Mouse (Mus musculus) kidney, postnatal 10 days (tissue): ENCODE data around the gene Pnpla5.
"Not testable (repeated sequence)": the region's sequence is repeated elsewhere in the genome, so short reads cannot be mapped to it uniquely, and the experiment has no call there.

Experiments
- DNase-seq: peaks from one replicate; pipeline ENCODE4 v3.0.0; 2021; ENCODE audit warnings: mixed read lengths

Gene Pnpla5

DNA sequence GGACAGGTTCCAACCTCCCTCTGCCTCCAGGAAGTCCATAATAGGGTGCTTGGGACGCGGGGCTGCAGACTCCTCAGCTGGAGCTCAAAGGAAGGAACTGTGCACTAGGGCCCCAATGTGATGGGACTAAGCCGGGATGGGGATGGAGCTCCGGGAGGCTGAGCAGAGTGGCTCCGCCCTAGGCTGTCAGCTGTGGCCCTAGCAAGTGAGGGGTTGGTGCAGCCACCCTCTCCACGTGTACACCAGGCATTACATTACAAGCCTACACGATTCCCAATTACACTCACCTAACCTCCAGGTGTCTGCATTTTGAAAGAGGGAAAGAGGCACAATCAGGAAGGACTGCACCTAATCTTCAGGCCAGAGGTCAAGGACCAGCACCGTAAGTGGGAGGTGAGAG is at the start of gene Pnpla5:
Gene Pnpla5, minus strand, starts transcription at position 101 of the 400 bp plus-strand sequence.
- no peak for DNase-seq

DNA sequence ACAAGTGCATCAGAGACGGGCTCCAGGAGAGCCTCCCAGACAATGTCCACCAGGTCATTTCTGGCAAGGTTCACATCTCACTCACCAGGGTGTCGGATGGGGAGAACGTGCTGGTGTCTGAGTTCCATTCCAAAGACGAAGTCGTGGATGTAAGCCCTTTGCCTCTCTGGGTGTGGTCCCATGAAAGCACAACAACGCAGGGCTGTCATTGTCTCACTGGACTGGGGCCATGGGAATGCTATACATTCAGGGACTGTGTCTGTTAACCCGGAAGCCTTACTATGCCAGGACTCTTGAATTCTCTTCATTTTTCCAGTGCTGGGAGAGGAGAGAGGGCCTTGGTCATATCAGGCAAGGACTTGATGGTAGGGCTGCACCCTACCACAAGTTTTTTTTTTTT is 48.2 kb upstream of the Pnpla5 start:
- no peak for DNase-seq

DNA sequence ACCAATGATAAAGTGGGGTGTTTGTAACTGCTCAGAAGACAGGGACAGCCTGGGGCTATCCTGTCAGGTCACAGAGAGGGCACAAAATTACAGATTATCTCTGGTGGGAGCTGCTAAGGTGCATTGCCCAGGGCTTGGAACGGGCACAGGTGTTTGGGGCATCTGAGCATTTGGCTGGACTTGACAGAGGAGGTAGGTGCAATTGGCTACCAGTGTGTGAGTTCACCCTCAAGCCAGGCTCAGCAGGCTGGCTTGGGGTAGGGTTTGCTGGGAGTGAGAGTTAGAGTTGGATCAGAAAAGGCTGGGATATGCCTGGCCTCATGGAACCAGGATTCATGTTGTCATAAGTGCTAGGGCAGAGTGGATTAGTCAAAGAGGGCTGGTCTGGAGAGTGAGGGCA is 46.5 kb upstream of the Pnpla5 start:
- no peak for DNase-seq

DNA sequence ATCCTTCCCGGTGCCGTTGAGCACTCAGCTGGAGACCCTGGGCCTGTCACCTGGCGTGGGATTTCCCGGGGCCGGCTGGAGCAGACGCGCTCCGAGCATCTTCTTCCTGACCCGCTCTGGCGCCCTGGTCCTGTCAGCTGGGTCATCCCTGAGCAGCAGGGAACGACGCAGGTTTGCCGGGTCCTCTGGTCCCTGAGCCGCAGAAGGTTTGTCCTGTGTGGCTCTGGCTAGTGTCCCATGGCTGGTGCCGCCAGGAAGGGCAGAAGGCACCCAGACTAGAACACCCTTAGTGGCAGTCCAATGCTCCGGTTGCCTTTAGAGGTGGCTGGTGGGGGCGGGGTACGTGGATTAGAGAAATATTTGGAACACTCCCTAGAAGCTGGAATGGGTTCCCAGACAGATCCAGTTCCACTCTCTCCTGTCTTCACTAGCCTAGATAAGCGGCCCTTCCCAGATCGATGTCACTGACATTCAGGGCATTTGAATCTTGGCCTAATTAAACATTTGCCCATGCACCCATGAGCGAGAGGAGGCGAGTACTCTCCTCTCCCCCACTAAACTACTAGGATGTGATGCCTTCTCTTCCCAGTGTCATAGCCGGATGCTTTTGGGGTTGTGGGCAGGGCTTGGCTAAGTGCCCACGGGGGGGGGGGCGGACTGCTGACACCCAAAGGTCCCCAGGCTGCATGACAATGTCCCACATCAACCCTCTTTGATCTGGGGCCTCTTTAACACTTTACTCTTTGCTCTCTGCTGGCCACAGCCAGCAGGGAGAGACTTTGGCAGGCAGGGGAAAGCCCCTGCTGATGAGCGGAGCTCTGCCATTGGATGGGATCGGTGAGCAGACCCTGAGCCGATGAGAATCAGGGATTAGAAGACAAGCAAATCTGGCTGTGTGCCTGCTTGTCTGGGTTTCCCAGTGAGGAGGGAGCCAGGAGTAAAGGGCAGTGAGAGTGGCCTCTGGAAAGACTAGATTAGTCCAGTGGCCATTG is 45.5 kb upstream of the Pnpla5 start:
- DNase-seq, result peak; percentile 71

DNA sequence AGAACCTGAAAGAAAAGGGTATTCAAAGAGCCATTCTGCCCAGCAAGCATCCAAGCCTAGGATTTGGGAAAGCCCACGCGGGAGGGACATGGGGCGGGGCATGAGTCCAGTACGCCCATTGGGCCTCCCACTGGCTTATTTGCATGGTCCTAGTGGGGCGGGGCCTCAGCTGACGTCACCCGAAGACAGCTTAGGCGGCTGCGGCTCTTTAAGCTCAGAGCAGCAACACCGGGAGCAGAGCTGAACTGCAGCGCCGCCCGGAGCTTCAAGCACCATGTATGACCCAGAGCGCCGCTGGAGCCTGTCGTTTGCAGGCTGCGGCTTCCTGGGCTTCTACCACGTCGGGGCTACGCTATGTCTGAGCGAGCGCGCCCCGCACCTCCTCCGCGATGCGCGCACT is 44.6 kb upstream of the Pnpla5 start, which contains the start of gene Pnpla3:
Gene Pnpla3, plus strand, starts transcription at position 238 of the 400 bp plus-strand sequence.
- DNase-seq, result peak; percentile 98

DNA sequence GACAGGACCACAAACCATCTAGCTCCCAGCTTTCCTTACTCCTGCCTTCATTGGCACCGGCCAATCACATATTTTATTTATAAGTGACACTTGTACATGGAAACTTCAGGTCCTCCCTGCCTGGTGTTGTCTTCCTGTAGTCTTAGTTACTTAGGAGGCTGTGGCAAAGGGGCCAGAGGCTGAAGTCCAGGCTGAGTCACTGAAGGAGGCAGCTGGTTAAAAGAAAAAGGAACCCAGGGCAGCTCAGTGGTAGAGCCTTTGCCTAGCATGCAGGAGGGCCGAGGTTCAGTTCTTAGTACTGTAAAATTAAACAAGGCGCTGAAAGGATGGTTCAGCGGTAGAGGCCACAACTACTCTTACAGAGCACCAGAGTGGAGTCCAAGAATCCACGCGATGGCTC is 43.8 kb upstream of the Pnpla5 start:
- DNase-seq, result no peak

DNA sequence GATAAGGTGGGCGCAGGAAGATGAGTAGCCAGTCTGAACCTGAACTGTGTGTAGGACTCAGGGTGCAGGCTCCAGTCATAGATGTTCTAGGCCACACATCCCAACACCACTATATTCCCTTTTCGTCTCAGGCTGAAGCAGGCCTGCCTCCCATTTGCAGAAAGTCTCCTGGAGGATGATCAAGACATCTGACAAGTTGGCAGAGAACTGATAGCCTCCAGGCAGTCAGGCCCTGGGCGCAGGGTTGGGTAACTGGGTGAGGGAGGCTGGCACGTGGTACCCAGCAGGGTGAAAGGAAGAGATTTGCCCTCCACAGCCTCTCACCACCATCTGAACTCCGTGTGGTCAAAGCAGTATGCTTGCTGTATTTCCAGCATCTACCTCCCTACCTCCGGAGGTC is 38.9 kb upstream of the Pnpla5 start:
- DNase-seq, result no peak

DNA sequence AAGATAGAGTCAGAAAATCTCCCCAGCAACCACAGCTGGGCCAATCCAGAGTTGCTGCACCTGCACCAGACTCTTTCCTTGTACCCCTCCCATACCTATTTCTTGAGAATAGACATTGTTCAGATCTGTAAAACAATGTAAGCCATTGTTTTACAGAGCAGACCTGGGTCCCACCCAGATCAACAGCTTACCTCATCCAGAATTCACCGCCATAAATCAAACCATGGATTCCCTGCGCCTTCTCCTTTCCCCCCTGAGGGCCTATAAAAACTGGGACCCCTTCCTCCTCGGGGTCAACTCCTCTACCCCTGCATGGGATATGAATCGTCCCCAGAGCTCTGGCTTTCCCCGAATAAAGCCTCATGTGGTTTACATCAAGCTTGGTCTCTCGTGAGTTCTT is 34.6 kb upstream of the Pnpla5 start:
- not testable (repeated sequence) for DNase-seq

DNA sequence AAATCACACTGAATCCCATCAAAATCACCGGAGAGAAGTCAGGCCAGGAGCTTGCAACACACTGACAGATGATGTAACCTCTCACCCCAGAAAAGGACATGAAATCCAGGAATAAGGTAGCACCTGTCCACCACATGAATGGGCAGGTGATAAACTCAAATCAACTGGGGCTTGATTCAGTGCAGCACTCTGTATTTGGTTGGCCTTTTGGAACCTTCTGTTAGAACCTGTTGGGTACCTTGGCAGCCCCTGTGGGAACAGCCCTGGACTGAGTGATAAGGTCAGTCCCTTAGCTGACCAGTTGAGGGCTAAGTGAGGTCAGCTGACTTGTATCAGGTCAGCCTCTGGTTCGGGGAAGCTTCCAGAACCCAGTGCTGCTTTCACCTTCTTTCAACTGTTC is 33.2 kb upstream of the Pnpla5 start:
- DNase-seq, result no peak

DNA sequence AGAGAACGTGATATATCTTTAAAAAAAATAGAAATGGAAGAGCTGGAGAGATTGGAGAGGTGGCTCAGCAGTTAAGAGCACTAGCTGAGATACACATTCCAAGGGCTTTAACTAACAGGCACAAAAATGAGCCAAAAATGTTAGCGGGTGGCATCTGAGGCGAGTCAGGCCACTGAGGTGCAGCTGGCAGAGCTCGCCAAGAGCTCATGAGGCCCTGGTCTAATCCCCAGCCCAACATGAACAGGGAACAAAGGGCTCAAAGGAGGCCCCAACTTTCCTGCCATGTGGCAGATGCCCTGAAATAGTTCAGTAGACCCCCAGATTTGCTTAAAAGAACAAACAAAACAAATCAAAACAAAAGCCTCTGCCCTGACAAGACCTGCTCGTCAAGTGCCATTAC is 18.0 kb upstream of the Pnpla5 start:
- no peak for DNase-seq

DNA sequence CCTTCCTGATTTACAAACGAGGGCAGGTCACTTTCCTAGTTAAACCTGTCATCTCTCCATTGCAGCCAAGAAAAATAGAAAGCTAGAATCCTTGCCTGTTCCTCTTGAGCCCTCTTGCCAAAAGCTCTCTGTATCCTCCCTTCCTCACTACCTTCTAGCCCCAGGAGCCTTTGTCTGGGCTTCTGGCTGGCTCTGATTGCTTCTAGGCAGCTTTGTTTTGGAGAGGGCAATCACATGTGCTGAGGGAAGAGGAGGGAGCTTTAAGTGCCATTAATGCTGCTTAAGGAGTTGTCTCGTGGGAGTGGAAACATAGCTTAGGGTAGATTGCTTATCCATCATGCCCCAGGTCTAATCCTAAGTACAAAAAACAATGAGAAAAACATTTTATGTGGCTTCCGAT is 17.1 kb upstream of the Pnpla5 start:
- DNase-seq, result no peak

DNA sequence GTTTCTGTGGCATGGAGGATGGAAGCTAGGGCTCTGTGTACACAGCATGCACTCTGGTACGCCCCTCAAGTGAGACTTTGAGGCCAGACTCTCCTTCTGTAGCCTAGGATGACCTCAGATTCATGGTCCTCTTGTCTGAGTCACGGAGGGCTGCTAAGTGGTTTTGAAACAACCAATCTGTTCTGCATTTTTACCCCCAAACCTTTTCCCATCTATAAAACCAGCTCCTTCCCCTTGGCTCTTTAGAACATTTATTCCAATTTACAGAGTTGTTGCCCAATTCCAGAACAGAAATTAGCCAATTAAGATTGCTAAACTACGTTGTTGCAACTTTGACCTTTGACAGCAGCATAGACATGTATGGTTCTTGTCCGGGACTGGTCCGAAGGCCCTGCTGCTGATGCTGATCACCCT is 16.6 kb upstream of the Pnpla5 start:
- DNase-seq, result no peak

DNA sequence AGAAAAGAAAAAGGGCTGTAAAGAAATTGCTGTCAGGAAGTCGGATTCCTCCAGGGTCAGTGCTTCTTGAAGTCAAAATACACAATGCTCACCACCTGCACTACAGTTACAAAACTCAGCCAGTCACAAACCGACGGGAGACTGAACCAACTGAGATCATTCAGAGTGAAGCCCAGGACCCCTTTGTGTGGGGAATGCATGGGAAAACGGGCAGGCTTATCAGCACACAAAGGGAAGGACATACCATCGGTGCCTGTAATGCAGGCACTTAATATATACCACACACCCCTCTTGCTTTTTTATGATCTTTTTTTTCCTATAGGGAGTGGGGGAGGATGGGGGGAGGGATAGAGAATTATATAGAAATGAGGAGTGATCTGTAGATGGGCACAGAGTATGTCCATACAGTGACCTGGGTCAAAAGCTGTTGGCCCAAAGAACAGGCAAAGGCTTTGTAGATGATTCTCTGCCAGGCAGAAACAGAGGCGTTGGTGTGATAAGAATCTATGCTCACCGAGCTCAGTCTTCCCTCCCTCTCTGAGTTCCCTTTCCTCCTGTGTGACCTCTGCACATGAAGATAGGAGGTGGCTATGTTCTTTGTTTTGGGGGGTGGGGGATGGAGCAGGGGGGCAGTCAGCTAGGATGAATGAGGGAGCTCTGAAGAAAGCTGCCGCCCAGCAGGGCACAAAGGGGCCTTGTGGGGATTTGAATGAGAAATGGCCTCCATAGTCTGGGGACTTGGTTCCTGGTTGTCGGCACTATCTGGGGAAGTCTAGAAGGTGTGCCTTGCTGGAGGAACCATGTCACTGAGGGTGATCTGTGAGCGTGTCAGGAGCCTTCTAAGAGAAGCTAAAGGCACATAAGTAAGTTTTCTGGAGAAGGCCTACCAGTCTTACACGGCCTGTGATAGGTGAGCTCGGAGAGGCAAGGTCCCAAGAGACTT is 13.8 kb upstream of the Pnpla5 start:
- DNase-seq, result no peak

DNA sequence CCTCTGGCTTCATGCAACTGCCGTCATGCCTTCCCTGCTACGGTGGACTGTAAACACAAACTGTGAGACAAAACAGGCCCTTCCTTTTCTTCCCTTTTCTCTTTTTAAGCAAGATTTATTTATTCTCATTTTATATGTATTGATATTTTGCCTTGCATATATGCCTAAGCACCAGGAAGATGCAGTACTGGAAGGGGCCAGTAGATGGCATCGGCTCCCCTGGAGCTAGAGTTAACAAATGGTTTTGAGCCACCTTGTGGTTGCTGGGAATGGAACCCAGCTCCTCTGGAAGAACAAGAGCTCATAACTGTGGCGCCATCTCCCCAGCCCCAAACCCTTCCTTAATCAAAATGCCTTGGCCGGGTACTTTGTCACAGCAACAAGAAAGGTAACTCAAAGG is 12.5 kb upstream of the Pnpla5 start:
- DNase-seq, result peak; percentile 30

DNA sequence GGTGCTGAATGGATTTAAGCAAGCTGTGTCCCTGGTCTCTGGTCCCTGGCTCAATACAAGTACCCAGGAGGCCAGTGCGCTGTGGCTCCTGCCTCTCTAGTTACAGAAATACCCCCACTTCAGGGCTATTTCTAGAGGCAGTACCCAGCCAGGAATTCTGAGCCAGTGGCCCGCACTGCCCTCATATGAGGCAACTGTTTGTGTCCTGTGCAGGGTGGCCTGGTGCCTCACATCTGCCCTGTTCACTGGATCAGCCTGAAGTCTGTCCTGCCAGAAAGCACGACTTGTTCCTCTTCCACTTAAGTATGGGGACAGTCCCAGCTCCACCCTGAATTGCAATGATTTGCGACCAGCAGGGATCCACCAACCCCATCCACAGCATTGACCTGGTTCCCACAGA is 10.5 kb upstream of the Pnpla5 start:
- DNase-seq, result no peak

DNA sequence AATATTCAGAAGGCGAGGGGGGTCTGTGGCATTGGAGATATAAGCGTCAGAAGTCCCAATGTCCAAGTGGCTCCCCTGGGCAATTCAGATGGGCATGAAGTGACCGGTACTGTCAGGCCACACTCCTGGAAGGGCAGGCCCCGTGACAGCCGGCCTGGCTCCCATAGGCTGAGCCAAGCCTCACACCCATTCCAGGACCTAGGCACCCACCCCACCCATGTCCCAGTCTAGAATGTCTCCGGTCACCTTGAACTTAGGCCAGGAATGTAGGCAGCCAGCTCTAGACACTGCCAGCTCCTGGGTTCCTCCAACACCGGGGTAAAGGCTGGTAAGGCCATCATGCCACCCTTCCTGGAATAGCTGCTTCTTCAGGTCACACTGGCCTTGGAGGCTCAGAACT is 9.0 kb upstream of the Pnpla5 start:
- DNase-seq, result no peak

DNA sequence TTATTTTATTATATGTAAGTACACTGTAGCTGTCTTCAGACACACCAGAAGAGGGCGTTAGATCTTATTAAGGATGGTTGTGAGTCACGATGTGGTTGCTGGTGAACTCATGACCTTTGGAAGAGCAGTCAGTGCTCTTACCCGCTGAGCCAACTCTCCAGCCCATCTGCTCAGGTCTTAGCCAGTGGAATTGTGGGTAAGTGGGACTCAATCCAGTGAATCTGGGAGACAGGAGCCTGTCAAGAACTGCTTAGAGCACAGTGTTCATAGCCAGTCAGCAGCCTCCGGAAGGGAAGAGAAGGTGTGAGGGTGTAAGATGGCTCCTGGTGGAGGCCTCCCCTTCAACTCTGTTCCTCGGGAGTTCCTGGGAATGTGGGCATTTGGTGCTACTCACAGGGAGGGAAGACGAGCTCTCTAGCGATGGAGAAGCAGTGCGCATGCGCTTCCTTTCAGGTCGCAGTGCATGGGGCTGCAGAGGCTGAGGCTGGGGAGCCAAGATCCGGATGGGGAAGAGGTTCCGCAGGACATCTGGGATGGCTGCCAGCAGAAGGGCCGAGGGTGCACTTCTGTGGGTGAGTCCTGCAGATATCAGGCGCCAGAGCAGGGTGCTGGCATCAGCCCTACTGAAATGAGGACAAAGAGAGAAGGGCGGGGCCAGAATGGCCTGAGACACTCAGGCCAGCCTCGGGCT is 8.3 kb upstream of the Pnpla5 start:
- peak; percentile 37 for DNase-seq

DNA sequence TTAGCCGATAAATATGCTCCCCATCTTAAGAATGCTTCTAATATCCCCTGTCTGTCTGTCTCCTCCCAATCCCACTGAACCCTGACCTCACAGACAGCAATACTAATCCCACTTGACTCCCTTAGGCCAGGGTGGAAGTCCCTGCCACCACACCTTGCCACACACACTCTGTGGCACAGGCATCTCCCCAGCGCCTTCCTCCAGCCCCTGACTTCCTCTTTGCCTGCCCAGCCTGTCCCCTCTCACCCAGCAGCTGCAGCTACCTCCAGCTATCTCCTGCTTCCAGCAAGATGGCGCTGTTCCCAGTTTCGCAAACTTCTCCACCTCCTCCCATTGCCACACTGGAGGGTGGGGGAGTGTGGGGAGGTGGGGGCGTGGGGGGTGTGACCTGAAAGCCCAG is 3.9 kb upstream of the Pnpla5 start:
- no peak for DNase-seq

DNA sequence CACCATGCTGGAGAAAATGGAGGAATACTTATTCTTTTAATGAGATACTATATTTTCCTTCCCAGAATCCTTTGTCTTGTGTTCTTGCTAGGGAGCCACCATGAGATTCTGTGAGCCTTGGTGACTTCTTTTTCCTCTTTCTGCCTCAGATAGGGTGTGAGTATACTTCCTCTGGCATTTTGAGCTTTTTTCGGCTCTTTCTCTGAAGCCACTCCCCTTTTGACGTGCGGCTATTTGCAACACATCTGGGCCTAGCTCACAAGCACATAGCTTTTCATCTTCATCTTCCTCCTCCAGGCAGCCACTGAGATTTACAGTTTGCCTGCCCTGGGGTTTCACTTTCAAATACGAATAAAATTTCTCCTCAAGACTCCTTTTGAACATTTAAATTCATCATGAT is 3.5 kb upstream of the Pnpla5 start:
- DNase-seq, result no peak

DNA sequence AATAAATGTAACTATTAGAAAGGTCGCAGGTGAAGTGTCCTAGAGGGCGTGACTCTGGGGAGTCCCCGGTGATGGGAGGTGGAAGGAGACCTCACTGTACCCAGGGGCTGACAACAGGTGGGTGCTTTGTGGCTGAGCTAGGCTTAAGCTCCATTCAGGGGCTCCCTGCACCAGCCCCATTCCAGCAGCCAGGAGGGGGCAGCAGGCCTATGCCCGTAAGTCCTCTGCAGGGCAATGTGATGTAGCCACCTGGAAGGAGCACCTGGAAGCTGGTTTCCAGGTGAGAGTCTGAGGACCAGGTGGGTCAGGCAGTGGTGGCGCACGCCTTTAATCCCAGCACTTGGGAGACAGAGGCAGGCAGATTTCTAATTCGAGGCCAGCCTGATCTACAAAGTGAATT is 1.1 kb upstream of the Pnpla5 start:
- DNase-seq, result peak; percentile 32

DNA sequence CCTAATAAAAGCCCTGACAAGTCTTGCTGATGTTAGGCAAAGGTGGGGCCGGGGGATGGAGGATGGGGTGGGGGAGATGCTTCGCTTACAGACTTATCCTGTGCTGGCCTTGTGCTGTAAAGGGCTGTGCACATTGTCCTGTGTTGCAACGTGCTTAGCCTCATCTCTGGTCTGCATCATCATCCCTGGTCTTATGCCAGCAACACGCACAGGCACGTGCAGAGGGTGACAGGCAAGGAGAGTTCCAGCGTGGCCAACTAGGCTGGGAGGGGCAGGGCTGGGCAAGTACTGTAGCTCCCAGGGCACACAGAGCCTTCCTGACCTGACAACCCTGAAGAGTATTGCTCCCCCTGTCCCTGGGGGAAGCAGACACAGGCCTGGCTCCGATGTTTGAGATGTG is 1.9 kb downstream of the Pnpla5 start:
- no peak for DNase-seq

DNA sequence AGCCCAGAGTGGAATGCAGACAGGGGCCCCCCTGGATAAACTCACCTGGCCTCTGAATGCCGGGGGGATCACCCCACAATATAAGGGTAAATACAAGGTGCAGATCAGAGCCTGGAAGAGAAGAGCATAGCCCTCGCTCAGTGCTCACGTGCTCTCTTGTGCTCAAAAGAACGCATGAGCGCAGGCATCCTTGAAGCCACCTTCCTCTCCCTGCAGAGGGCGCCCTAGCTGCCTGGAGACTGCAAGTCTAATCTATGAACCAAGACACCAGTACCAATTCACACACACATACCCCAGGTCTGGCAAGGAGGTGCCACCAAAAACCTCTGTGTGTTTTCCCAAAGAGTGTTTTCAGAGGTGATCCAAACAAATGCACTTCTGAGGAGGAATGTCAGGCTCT is 2.4 kb downstream of the Pnpla5 start:
- peak; percentile 25 for DNase-seq

DNA sequence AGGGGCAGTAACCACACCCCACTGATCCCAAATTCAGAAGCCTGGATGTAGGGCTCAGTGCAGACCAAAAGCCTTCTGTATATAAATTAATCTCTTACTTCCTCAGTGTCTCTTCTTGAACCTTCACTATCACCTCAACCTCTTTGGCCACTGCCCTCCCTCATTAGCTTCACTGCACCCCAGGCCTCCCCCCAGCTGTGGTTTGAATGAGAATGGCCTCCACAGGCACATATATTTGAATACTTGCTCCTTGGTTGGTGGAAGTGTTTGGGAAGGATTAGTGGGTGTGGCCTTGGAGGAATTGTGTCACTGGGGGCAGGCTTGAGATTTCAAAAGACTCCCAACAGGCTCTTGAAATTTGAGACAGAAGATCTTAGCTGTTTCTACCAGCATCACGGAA is 6.5 kb downstream of the Pnpla5 start:
- DNase-seq, result no peak
